Mouse (Mus musculus): ENCODE results near the gene Gpr180.
"Not testable (repeated sequence)": the region's sequence is repeated elsewhere in the genome, so short reads cannot be mapped to it uniquely, and the experiment has no call there.

Gene Gpr180

GRCm38 (mm10) chr14:118136744-118137452 is at the start of gene Gpr180:
TSS of gene Gpr180 (plus strand) at chr14:118137158.
- peak; percentile 91 for DNase-seq (ENCODE audit: low spot score)

- no peak for DNase-seq (ENCODE audit: low spot score)
Observed at GRCm38 (mm10) chr14:118088437-118089207, 48.3 kb upstream of the Gpr180 start.

GRCm38 (mm10) chr14:118089215-118089805 is 47.6 kb upstream of the Gpr180 start:
- DNase-seq (ENCODE audit: low spot score), result peak; percentile 92

GRCm38 (mm10) chr14:118089806-118090392 is 47.1 kb upstream of the Gpr180 start:
- no peak for DNase-seq (ENCODE audit: low spot score)

GRCm38 (mm10) chr14:118098265-118098664 is 38.7 kb upstream of the Gpr180 start:
- DNase-seq (ENCODE audit: low spot score), result no peak

- no peak for DNase-seq (ENCODE audit: low spot score)
Observed at GRCm38 (mm10) chr14:118101227-118101990, 35.5 kb upstream of the Gpr180 start.

- not testable (repeated sequence) for DNase-seq (ENCODE audit: low spot score)
Observed at GRCm38 (mm10) chr14:118107479-118107878, 29.5 kb upstream of the Gpr180 start.

GRCm38 (mm10) chr14:118113116-118113515 is 23.8 kb upstream of the Gpr180 start:
- DNase-seq (ENCODE audit: low spot score), result no peak

GRCm38 (mm10) chr14:118124129-118124528 is 12.8 kb upstream of the Gpr180 start:
- no peak for DNase-seq (ENCODE audit: low spot score)

GRCm38 (mm10) chr14:118124771-118125170 is 12.2 kb upstream of the Gpr180 start:
- DNase-seq (ENCODE audit: low spot score), result no peak

GRCm38 (mm10) chr14:118126301-118126700 is 10.7 kb upstream of the Gpr180 start:
- no peak for DNase-seq (ENCODE audit: low spot score)

GRCm38 (mm10) chr14:118131472-118131871 is 5.5 kb upstream of the Gpr180 start:
- no peak for DNase-seq (ENCODE audit: low spot score)

GRCm38 (mm10) chr14:118131931-118132641 is 4.9 kb upstream of the Gpr180 start:
- no peak for DNase-seq (ENCODE audit: low spot score)

- peak; percentile 93 for DNase-seq (ENCODE audit: low spot score)
Observed at GRCm38 (mm10) chr14:118132642-118132977, 4.3 kb upstream of the Gpr180 start, which contains the start of gene Tgds. TSS of gene Tgds (minus strand) at chr14:118132755.

- no peak for DNase-seq (ENCODE audit: low spot score)
Observed at GRCm38 (mm10) chr14:118137487-118137886, 529 bp downstream of the Gpr180 start.

GRCm38 (mm10) chr14:118142283-118142682 is 5.3 kb downstream of the Gpr180 start:
- no peak for DNase-seq (ENCODE audit: low spot score)

GRCm38 (mm10) chr14:118148046-118148445 is 11.1 kb downstream of the Gpr180 start:
- DNase-seq (ENCODE audit: low spot score), result no peak

GRCm38 (mm10) chr14:118148554-118148953 is 11.6 kb downstream of the Gpr180 start:
- no peak for DNase-seq (ENCODE audit: low spot score)

- DNase-seq (ENCODE audit: low spot score), result no peak
Observed at GRCm38 (mm10) chr14:118150656-118151551, 13.9 kb downstream of the Gpr180 start.

- no peak for DNase-seq (ENCODE audit: low spot score)
Observed at GRCm38 (mm10) chr14:118151651-118152293, 14.8 kb downstream of the Gpr180 start.
